Mouse (Mus musculus) CH12.LX (cell line): ENCODE results near the gene Gm45837. TPM values are rescaled to one million over a fixed set of nuclear protein-coding genes. Genes with fewer than 3 reads are reported as not detected.

ENCODE experiments used
- DNase-seq: peaks from one replicate; pipeline ENCODE4 v3.0.0-alpha.2; 2013; ENCODE audit errors: extremely low read depth
- H3K27ac ChIP-seq: 2 replicates; pipeline ENCODE4 v1.5.1; 2012; ENCODE audit warnings: low read depth, mild to moderate bottlenecking, control low read depth, moderate library complexity; ENCODE audit not compliant: insufficient read depth
- H3K27me3 ChIP-seq: replicated peaks from 2 replicates; pipeline ENCODE3; 2012; ENCODE audit warnings: inconsistent platforms
- H3K36me3 ChIP-seq, 2 experiments: replicated peaks in 1 of 2; 2 replicates each; pipeline versions ENCODE3 to v1.6.1; 2012; ENCODE audit warnings: inconsistent platforms in 1 of 2, low read length in 1 of 2, mild to moderate bottlenecking in 1 of 2, mixed read lengths in 1 of 2, moderate library complexity in 1 of 2; ENCODE audit not compliant: control insufficient read depth in 1 of 2, insufficient read depth in 1 of 2
- H3K4me1 ChIP-seq, 2 experiments: 2 replicates each; pipeline ENCODE4 v1.6.1; 2012; ENCODE audit warnings: inconsistent platforms in 1 of 2, moderate library complexity in 1 of 2; ENCODE audit not compliant: insufficient read depth in 2 of 2, control insufficient read depth in 1 of 2
- H3K4me2 ChIP-seq: 2 replicates; pipeline ENCODE4 v1.6.1; 2012; ENCODE audit warnings: low read depth, mild to moderate bottlenecking, control low read depth; ENCODE audit not compliant: poor library complexity, insufficient read depth, severe bottlenecking
- H3K4me3 ChIP-seq, 3 experiments: fragments of 150-350 bp in 1 of 3; sonication (generic) in 1 of 3; replicated peaks in 1 of 3; 2 replicates each; pipeline versions ENCODE3 to v1.5.1; 2011 to 2012; ENCODE audit warnings: low read depth in 2 of 3, low read length in 2 of 3, mild to moderate bottlenecking in 2 of 3, moderate library complexity in 2 of 3, control low read depth in 1 of 3, improper control_type of control experiment in 1 of 3, inconsistent platforms in 1 of 3, mixed read lengths in 1 of 3; ENCODE audit not compliant: poor library complexity in 1 of 3
- H3K79me2 ChIP-seq: replicated peaks from 2 replicates; pipeline ENCODE4 v1.6.1; 2012; ENCODE audit warnings: mild to moderate bottlenecking, moderate library complexity; ENCODE audit not compliant: control insufficient read depth, poor library complexity, insufficient read depth, severe bottlenecking; ENCODE audit errors: extremely low read depth
- H3K9ac ChIP-seq: 2 replicates; pipeline ENCODE4 v1.6.1; 2012; ENCODE audit warnings: low read depth, mild to moderate bottlenecking, control low read depth, moderate library complexity; ENCODE audit not compliant: insufficient read depth
- H3K9me3 ChIP-seq: replicated peaks from 2 replicates; pipeline ENCODE3; 2012; ENCODE audit warnings: low read length, inconsistent platforms, mixed read lengths
- BHLHE40 ChIP-seq: IDR thresholded peaks from 2 replicates; pipeline ENCODE4 v1.6.1; 2011; ENCODE audit warnings: mild to moderate bottlenecking, low read depth, low read length, improper control_type of control experiment
- CHD2 ChIP-seq: IDR thresholded peaks from 2 replicates; pipeline ENCODE4 v1.6.1; 2011; ENCODE audit warnings: low read length, improper control_type of control experiment
- ELF1 ChIP-seq: IDR thresholded peaks from 2 replicates; pipeline ENCODE4 v1.6.1; 2014; ENCODE audit warnings: low read depth, mild to moderate bottlenecking, inconsistent platforms, low read length, improper control_type of control experiment
- ETS1 ChIP-seq: conservative IDR thresholded peaks from 2 replicates; pipeline ENCODE4 v1.6.1; 2012; ENCODE audit warnings: low read depth, mild to moderate bottlenecking, inconsistent platforms, low read length, improper control_type of control experiment, moderate library complexity
- IRF4 ChIP-seq: IDR thresholded peaks from 2 replicates; pipeline ENCODE4 v1.6.1; 2014; ENCODE audit warnings: low read depth, mild to moderate bottlenecking, inconsistent platforms, low read length, improper control_type of control experiment
- JUND ChIP-seq: conservative IDR thresholded peaks from 2 replicates; pipeline ENCODE4 v1.6.1; 2011; ENCODE audit warnings: low read depth, low read length, improper control_type of control experiment
- KAT2A ChIP-seq: IDR thresholded peaks from 2 replicates; pipeline ENCODE4 v1.6.1; 2012; ENCODE audit warnings: low read length, improper control_type of control experiment, inconsistent platforms; ENCODE audit not compliant: insufficient replicate concordance
- MAFK ChIP-seq: IDR thresholded peaks from 2 replicates; pipeline ENCODE4 v1.6.1; 2011; ENCODE audit warnings: low read length, improper control_type of control experiment; ENCODE audit not compliant: insufficient replicate concordance
- NRF1 ChIP-seq: IDR thresholded peaks from 2 replicates; pipeline ENCODE4 v1.6.1; 2014; ENCODE audit warnings: low read depth, mild to moderate bottlenecking, inconsistent platforms, low read length, improper control_type of control experiment, moderate library complexity
- RAD21 ChIP-seq: IDR thresholded peaks from 2 replicates; pipeline ENCODE4 v1.6.1; 2011; ENCODE audit warnings: low read depth, mild to moderate bottlenecking, low read length, improper control_type of control experiment, moderate library complexity
- TBP ChIP-seq: conservative IDR thresholded peaks from 2 replicates; pipeline ENCODE4 v1.6.1; 2011; ENCODE audit warnings: low read depth, low read length, improper control_type of control experiment
- USF1 ChIP-seq: IDR thresholded peaks from 2 replicates; pipeline ENCODE4 v1.6.1; 2014; ENCODE audit warnings: low read depth, mild to moderate bottlenecking, inconsistent platforms, low read length, improper control_type of control experiment
- ZKSCAN1 ChIP-seq: IDR thresholded peaks from 2 replicates; pipeline ENCODE4 v1.6.1; 2012; ENCODE audit warnings: low read depth, inconsistent platforms, low read length, improper control_type of control experiment, borderline replicate concordance
- ZMIZ1 ChIP-seq: IDR thresholded peaks from 2 replicates; pipeline ENCODE4 v1.6.1; 2012; ENCODE audit warnings: low read depth, mild to moderate bottlenecking, inconsistent platforms, low read length, improper control_type of control experiment
- ZNF384 ChIP-seq: IDR thresholded peaks from 2 replicates; pipeline ENCODE4 v1.6.1; 2012; ENCODE audit warnings: low read depth, low read length, improper control_type of control experiment, inconsistent platforms
- dilution Hi-C: fragments of 300-500 bp; cut with MboI; formaldehyde crosslinking; loops from 2 replicates; pipeline ENCODE4 v1.14.3; 2020; ENCODE audit warnings: low sequenced_read_pairs; ENCODE audit not compliant: extremely low pct_unique_long_range_greater_than_20kb, extremely low pct_ligation_motif_present
- in situ Hi-C: fragments of 300-500 bp; cut with MboI; formaldehyde crosslinking; loops from 3 replicates; pipeline ENCODE4 v1.14.3; 2019; ENCODE audit warnings: low sequenced_read_pairs, low pct_ligation_motif_present, low pct_unique_long_range_greater_than_20kb, mixed read lengths
- polyA plus RNA-seq: library from polyadenylated mRNA; unstranded; fragments of >175 nt; gene quantifications from 2 replicates; pipeline ENCODE4 v1.2.1, GENCODE M21; 2012; ENCODE audit warnings: low read depth; ENCODE audit not compliant: insufficient read length
- total RNA-seq, 2 experiments: library from RNA; depleted of rRNA; stranded (reverse); fragments of 300-350 nt in 1 of 2; fragments of >200 nt in 1 of 2; gene quantifications; 2 replicates each; pipeline ENCODE4 v1.2.3; 2012 to 2014

Gm45837 gene
- total and polyA plus RNA-seq, 3 experiments = 0.04 to 0.84 TPM; not detected in 1

DNA sequence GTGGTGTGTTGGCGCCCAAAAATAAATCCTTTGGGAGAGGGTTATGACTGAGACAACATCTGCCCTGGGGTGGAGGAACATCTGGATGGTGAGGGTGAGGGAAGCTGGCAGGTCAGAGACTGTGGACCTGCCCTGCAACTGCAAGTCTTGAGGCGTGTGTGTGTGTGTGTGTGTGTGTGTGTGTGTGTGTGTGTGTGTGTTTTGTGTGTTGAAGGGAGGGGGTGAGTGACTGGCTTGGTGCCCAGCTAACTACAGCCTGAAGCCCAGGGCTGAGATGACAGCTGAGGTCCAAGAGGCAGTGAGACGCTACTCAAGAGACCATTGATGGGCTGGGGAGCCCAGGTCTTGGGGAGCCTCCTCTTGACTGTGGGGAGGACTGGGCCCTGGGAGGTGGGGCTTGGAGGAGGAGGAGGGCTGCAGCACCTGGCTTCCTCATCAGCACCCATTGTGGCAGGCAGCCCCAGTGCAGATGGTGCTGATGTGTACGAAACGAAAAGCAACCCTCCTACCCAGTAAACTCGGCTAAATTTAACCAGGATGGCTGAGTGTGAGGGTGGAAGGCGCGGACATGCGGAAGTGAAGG lies 71.9 kb downstream of the Gm45837 start:
- peak; percentile 7 for DNase-seq
- no peak for TF ChIP-seq ZKSCAN1
- TF ChIP-seq NRF1 = no peak
- no peak for TF ChIP-seq TBP
- no peak for TF ChIP-seq ZNF384
- TF ChIP-seq CHD2 = no peak
- no peak for TF ChIP-seq KAT2A
- no peak for TF ChIP-seq MAFK
- no peak for TF ChIP-seq JUND
- TF ChIP-seq RAD21 = no peak
- no peak for TF ChIP-seq ETS1
- Histone ChIP-seq H3K9me3 (peaks cover 2% of the 10 kb centered on the region), H3K4me3 (peak overlapping the region in 1 of 3 experiments; percentile 7), H3K4me2 (peak overlapping the region; percentile 65), H3K79me2 (no peaks in the 10 kb centered on the region), H3K36me3 (no peaks in the 10 kb centered on the region), H3K27me3 (peaks cover 88% of the 10 kb centered on the region), H3K9ac (peak overlapping the region; percentile 32; the same call in 1 of the 2 replicates), H3K27ac (no peak overlapping the region), H3K4me1 (peaks cover 9 to 13% of the 10 kb centered on the region in 2 experiments)
- dilution Hi-C loops (no loop called here), in situ Hi-C loops (no loop called here)

DNA sequence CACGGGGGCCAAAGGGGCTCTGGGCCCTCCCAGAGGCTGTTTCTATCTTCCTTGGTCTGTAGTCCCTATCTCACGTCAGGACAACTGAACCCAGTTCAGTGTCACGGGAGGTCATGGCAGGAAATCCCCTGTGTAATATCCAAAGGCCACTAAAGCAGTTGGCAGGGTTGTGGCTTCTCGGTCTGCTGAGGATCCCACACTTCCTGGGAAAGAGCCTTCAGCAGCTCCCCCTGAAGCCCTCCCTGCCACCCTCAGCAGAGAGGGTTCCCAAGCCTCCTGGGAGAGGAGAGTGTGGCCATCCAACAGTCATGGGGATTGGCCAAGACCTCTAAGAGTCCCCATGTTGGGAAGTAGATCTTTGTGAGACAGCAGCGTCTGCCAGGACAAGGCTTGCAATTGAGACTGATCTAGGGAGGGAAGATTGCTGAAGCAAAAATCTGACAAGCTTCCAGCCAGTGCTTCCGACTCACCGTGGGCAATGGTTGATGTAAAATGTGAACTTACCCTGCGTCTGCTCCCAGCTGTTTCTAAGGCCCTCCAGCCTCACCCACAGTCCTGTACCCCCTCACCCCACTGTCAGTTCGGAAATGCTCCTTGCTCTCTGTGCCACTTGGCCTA lies 72.9 kb downstream of the Gm45837 start:
- Histone ChIP-seq H3K27me3 (peaks cover 89% of the 10 kb centered on the region), H3K9ac (no peak overlapping the region), H3K36me3 (no peaks in the 10 kb centered on the region), H3K79me2 (no peaks in the 10 kb centered on the region), H3K4me3 (no peak overlapping the region), H3K27ac (no peak overlapping the region), H3K9me3 (peaks cover 2% of the 10 kb centered on the region), H3K4me2 (peak overlapping the region; percentile 65; the same call in 1 of the 2 replicates), H3K4me1 (peaks cover 9 to 13% of the 10 kb centered on the region in 2 experiments)
- TF ChIP-seq KAT2A = no peak
- no peak for DNase-seq
- dilution Hi-C loops = no loop called here
- in situ Hi-C loops = no loop called here

DNA sequence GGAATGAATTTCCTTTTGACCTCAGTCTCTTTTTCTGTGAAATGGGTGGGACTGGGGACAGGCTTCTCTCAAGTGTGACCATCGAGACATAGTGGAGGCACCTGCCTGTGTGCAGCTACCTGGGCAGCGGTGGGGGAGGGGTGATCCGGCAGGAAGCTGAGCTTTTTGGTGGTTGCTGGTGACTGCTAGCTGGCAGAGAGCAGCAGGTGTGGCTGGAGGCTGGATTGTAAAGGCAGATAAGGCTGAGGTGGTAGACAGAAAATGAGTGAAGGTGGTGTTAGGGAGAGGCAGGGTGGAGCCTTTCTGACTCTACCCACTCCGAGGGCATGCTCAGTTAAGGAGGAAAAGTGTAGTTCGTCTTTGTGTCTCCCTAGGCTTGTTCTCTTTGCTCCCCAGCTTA lies 76.4 kb downstream of the Gm45837 start:
- H3K4me3 ChIP-seq = no peak overlapping the region
- TF ChIP-seq ELF1 (no peak), IRF4 (no peak), BHLHE40 (no peak), ZNF384 (no peak), ZMIZ1 (no peak), USF1 (no peak)
- no peak for DNase-seq
- H3K27ac ChIP-seq = no peak overlapping the region
- H3K9ac ChIP-seq = no peak overlapping the region
- H3K27me3 ChIP-seq = peaks cover 89% of the 10 kb centered on the region
- H3K9me3 ChIP-seq = peaks cover 2% of the 10 kb centered on the region
- H3K36me3 ChIP-seq = no peaks in the 10 kb centered on the region
- no peak overlapping the region for H3K4me2 ChIP-seq
- no peaks in the 10 kb centered on the region for H3K79me2 ChIP-seq
- H3K4me1 ChIP-seq = peaks cover 9 to 13% of the 10 kb centered on the region in 2 experiments
- in situ Hi-C loops = no loop called here
- dilution Hi-C loops = no loop called here
